Mouse (Mus musculus): ENCODE results near the gene Gm10260.

The Gm10260 gene

DNA sequence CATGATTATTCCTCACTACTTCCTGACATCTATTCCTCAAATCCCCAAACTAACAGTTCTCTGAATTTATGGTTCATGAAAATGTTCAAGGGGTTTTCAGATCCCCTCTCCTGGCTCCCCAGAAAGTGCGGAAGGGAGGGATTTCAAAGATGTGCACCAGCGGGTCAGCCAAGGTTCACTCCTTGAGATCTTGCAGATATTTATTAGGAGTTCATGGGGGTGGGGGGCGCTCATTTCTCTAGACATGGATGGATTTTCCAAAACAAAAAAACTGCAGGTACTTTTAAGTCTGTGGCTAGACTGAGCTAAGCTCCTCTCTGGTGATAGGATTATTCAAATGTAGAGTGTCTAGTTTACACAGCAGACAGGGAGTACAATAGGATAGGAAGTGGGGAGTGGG lies 8.4 kb upstream of the Gm10260 start:
- in situ Hi-C loops (cut with MboI), result no loop called here

GRCm38 (mm10) chr13:97768046-97768682 lies 7.7 kb upstream of the Gm10260 start:
- in situ Hi-C loops (cut with MboI), result no loop called here

DNA sequence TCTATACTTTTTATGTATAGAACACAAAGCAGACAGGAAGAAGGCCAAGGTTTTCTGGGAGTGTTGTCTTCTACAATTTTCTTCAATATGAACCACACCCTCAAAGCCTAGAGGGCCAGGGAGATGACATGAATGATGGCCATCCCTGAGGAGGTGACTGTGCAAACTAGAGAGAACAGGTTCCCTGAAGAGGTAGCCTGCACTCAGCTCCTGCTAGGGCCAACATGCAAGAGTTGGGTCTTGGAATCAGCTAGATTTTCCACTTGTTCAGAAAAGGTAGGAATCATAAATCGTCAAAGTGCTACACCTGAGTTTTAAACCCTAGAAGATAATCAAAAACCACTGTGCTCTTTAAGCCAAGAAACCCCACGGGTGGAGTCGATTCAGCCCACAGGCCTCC lies 6.2 kb upstream of the Gm10260 start:
- in situ Hi-C loops (cut with MboI), result no loop called here

DNA sequence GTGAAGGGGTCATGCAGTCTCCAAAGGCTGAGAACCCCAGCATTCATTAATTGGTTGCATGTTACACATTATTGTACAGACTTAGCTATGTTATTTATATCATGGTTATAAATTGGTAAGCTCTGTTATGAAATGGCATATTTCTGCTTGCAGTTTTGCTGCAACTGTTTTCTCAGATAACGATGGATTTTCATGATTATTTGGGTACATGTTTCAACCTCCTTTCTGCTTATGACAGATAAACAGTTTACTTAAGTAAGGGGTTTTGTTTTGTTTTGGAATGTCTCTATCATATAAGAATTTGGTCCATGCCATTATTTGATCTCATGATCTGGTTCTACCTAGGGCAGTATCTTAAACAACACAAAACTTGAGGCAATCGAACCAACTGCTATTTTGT lies 5.5 kb upstream of the Gm10260 start:
- in situ Hi-C loops (cut with MboI), result no loop called here

DNA sequence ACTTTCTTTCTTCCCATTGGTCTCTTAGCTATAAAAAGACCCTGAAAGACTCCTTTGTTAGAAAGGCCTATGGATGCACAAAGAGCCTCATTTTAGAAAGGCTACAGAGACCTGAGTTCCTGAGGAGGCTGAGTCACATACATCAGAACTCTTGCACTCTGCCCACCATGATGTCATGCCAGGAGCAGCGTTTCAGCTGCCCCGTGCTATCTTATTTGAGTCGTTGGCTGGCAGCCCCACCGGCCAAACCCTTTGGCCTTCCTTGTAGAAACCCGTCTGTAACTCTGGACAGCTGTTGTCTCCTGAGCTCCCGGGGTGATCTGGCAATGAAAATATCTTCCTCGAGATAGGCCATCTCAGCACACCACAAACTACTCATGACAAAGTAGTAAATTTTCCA lies 3.6 kb upstream of the Gm10260 start:
- in situ Hi-C loops (cut with MboI), result no loop called here

DNA sequence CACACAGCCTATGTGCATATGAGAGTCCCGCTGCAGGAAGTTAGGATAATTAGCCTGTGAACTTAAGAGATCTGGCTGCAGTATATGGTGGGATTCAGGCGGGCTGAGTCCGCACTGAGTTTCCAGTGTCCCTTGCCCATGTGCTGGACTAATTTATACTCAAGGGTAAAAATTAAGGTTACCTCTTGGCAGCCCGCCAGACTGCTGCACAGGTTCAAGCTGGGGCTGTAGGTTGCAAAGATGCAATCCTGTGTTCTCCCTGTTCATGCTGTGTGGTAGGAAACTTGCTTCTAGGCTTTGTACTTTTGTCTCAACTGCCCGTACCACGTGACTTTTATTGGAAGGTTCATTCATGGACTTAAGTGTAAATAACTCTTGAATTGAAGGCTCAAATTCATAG lies 3.0 kb upstream of the Gm10260 start:
- in situ Hi-C loops (cut with MboI), result no loop called here

DNA sequence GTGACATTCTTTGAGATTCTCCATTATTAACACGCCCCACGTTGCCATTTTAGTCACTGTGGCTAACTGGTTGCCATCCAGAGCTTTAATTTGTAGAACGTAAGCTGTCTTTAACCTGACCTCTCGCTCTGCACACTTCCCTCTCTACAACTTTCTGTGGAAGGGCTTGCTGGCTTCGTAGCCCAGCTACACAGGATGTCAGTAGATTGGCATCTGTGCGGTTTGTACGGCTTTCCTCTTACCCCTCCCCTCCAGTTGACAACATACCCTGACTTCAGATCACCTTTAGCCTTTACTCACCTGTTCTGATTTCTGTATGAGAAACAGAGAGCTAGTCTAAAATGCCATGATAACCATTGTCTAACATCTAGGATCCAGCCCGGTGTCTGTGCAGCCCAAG lies 1.7 kb upstream of the Gm10260 start:
- in situ Hi-C loops (cut with MboI), result no loop called here

DNA sequence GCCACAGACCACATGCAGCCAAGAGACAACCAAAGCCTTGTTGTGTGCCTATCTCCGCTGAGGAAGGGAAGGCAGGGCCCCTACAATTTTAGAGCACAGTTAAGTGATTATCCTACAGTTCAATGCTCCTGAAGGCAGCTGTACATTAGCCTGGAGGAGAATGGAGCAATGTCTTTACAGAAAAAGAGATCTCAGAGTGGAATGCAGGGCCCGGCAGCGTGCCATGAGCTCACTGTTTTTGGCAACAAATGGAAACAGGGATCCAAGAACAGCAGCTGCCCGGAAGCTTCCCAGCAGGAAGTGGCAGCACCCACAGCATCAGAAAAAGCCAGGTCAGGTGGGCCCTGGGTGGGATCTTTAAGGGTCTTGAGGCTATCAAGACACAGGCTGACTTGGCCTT lies 3.4 kb downstream of the Gm10260 start:
- in situ Hi-C loops (cut with MboI), result no loop called here

- in situ Hi-C loops (cut with MboI), result no loop called here
Observed at GRCm38 (mm10) chr13:97756091-97756490, 4.3 kb downstream of the Gm10260 start.

DNA sequence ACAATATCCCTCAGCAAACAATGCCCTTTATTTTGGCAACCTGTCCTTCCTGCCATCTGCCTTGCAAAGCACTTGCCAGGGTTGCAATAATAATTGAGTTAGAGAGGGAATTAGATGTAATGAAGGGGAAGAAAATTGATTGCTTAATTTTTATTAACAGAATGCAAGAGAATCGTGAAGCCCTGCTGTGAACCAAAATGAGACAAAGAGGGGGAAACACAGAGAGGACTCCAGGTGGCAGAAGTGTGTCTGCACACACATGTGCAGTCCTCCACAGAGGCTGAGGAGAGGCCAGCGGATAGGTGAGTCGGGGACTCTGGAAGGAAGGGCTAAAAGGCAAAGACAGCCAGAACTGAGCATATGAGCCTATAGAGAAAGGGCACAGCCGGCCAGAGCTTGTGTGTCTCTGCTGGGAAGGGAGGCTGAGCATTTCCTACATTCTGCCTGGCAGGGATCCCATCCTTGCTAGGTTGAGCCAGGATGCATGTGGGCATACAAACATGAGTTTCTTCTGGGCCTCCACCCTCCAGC lies 9.5 kb downstream of the Gm10260 start:
- in situ Hi-C loops (cut with MboI), result no loop called here

DNA sequence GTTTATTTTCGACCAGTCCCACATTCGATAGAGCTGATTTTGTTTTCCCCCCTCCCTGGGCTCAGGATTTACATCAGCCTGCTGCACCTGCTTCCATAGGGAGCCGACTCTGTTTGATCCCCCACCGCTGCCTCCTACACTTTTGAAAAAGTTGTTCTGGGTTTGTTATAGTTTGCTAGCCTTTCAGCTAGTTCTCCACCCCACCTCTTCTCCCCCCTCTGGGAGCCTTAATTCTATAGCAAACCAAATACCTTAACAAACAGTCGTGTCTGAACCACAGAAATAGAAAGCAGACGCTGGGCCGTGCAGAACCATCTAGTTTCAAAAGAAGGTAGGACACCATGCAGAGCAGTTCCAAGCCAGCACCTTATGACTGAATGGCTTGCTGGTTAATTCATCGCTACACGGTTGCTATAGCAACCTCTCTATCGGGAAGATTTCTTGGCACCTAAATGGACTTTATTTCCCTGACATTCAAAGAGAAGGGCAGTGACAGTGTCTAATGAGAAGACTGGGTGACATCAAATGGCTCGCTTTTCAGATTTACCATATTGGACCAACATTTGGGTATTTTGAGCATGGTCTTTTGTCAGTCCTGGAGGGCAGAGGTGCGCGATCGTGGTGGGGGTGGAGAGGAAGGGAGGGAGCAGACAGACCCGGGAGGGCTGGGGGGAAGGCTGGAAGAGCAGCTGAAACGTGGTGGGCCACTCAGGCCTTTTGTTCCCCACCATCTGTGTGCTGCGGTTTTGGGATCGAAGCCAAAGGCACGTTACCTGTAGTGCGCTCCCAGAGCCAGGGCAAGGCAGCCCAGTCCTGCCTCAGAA lies 13.2 kb downstream of the Gm10260 start:
- in situ Hi-C loops (cut with MboI), result no loop called here

- in situ Hi-C loops (cut with MboI), result no loop called here
Observed at GRCm38 (mm10) chr13:97744669-97745068, 15.8 kb downstream of the Gm10260 start.

DNA sequence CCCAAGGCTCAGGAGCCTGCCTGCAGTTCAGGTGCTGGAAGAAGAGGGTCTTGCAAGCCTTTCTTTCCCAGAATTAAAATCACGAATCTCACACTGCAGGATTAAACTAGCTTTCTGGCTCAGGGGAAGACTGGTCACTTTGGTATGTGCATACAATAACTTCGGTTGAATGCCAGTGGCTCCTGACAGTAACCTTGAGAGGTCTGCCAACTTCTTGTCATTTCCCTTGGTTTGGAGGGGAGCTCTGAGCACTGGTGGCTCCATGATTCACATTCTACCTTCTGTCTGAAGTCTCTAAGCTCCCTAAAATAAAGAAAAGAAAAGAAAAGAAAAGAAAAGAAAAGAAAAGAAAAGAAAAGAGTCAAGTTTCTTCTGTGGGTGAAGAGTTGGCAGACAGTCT lies 16.4 kb downstream of the Gm10260 start:
- in situ Hi-C loops (cut with MboI), result no loop called here

DNA sequence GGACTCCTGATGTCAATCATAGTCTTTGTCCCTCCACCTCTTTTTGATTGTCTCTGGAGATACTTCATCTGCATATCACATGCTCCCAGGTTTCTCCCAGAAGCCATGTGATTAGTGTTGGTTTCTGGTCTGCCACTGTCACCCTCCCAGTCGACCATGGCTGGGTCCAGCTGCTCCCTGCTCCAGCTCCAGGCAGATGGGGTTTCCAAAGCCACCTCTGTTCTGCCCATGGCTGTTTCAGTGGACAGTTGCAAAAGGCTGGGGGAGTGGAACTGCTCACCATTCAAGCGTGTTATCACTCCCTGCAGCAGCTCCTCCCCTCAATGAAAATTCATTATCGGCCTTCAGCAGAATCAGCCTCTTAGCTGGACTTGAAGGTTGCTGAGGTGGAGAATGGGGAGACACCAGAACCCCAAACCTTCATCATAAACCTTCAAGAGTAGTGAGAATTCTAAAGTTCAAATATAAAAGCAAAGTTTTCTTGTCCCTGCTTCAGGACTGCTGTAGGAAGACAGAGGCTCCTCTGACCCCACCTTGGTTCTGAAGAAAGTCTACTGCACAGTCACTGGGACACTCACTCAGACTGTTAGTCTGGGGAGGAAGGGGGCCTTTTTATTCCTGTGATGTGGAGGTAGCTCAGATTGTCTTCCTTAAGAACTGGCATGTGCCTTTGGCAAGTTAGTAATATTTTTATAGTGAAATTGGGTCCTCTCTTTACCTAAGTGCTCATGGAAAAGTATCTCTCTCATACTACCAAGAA lies 17.0 kb downstream of the Gm10260 start:
- in situ Hi-C loops (cut with MboI), result no loop called here

DNA sequence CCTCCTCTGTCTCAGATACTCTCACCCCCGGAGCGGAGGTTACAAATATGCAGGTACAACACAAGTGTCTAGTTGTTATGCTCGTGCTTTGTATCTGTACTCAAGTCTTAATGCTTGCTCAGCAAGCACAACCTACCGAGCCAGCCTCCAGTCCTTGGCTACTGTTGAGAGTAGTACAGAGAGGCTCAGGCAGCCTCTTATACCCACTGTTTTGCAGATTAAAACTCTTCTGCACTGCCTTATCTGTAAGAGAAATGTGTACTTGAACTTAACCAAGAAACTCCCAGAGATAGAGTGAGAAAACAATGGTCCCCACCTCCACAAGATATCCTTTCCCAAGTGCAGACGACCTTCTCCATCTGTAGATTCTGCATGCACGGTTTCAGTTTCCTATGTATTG lies 24.5 kb downstream of the Gm10260 start:
- in situ Hi-C loops (cut with MboI), result no loop called here

DNA sequence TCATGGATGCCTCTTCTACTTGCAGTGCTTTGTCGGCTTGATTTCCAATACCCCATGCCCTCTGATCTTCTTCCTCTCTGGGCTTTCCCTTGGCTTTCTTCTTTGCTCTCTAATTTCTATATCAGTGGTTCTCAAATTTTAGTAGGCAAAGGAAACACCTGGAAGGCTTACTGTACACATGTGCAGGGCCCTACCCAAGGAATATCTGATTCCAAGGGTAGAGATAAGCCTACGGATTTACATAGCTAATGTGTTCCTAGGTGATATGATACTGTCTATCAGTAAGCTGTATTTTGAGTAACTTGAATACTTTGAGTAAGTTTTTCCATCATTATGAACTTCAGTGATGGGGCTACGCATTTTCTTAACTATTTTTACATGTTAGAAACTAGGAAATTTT lies 25.7 kb downstream of the Gm10260 start:
- in situ Hi-C loops (cut with MboI), result no loop called here

DNA sequence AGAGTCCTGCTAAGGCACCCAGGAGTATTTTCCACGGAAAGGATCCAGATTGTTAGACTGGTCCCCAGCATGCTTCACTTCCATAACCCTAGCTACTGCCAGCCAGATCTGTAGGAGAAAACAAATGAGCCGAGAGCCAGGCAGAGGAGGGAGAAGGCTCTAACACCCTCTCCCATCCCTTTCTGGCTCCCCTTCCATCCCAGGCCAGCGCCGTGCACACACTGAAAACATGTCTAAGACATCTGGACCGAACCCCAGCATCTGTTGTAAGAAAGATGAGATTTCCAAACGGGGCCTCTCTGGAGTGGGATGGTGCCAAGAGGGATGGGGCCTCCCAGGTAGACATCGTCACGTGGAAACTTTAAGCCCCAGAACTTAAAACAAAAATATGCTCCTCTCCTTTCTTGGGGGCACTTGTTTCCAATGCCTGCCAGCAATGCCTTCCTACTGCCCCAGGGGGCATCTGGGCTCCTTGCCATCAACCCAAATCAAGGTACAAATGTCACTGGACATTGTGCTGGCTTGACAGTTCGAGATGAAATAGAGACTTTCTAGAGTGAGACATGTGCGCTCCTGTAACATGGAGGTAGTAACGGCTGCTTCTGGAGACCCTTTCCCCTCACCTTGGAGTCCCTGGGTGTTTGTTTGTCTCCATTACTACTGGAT lies 35.1 kb downstream of the Gm10260 start:
- in situ Hi-C loops (cut with MboI), result no loop called here

- in situ Hi-C loops (cut with MboI), result no loop called here
Observed at GRCm38 (mm10) chr13:97724551-97724950, 35.9 kb downstream of the Gm10260 start.

DNA sequence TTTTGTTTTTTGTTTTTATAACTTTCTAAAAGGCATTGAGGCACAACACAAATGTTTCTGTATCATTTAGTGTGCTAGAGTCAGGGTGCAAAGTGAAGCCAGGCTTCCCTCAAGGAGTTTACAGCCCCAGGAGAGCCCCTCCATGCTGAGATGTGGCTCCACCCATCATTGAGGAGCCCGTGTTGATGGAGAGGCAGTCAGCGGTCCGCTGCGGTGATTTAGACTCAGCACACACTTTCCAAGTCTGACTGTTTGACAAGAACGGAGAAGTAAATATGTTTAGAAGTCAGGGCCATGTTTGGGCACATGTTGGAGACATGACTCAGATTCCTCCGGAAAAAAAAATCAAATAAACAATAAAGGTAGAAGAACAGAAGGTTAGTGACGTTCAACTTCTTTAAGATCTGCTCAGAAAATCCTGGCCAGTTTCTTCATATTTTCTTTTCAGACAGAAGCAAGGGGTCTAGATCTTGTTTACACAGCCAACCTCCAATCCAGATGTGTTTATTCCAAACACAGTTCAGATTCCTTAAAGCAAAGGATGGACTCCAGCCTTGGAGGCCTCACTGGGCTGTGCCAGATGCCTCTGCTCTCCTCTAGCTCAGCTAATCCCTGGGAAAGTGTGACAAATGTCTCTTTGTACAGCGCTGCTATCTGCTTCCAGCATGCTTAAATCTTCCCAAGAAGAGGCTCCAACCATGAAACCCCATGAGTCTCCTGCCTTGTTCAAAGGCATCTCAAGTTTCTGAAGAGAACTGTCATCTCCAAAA lies 47.7 kb downstream of the Gm10260 start:
- in situ Hi-C loops (cut with MboI), result no loop called here

GRCm38 (mm10) chr13:97711510-97711909 lies 48.9 kb downstream of the Gm10260 start:
- in situ Hi-C loops (cut with MboI), result no loop called here
